Mouse (Mus musculus) c-Kit-negative CD71-positive TER-119-positive erythroid progenitor cells, embryonic 14.5 days (primary cell): ENCODE results near the gene Clpsl2.

ENCODE experiments used
- DNase-seq: peaks from one replicate; pipeline ENCODE4 v3.0.0-alpha.2; 2013; ENCODE audit warnings: low read depth, low spot score

Clpsl2 gene

DNA sequence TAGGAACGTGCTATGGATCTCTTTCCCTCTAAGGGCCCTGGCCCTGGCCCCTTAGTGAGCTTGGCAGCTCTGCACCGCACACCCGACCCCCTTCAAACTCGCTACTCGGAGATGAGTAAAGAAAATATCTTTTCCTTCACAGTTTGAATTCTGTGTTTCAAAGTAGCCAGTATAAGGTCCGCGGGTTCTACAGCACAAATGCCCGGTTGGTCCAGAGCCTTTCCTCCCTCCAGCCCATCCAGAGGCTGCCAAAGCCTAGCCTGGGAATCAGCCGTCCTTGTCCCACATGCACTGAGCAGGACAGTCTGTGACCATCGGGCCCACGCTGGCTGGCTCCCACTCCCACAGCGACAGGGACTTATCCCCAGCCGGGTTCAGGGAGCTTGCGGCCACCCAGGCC lies at the start of gene Clpsl2:
Gene Clpsl2 (plus strand): TSS at position 301 of the 400 bp plus-strand sequence.
- DNase-seq, result no peak

DNA sequence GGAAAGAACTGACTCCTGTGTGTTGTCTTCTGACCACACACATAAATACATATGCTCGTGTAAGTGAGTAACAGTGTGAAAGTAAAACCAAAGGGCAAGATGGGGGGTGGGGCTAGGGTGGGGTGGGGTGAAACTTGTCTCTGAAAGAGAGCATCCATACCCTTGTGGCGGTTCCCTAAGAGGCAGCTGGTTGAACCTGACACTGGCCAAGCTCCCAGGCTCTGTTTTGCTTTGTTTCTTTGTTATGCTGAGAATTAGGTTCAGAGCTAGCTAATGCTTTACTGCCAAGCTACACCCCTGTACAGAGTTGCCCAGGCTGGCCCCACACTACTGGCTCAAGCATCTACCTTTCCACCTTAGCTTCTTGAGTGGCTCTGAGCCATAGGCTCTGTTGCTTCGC lies 48.7 kb upstream of the Clpsl2 start:
- DNase-seq, result no peak

DNA sequence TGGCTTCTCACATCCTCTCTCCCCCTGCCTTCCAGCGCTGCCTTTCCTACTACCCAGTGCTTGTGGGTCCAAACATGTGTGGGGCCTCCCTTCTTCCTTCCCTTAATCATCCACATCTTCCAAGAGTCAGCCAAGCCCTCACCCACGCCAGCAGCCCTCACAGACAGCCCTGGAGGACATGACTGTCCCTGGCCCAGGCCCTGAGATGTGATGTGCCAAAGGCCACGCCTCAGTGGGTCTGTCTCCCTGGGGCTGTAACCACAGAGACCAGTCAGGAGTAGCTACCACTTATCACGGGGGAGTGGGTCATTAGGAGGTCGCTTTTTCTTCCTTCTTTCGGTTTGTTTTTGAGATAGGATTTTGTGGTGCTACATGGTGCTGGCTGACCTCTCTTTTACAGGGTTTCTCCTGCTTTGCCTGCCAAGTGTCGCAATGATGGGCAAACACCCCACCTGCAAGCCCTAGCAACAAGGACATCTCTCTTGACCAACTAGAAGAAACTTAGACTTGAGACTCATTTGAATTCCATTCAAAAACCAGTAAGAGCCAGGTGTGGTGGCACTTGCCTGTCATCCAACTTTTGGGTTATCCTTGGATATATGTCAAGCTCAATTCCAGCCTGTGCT lies 46.9 kb upstream of the Clpsl2 start:
- DNase-seq, result no peak

DNA sequence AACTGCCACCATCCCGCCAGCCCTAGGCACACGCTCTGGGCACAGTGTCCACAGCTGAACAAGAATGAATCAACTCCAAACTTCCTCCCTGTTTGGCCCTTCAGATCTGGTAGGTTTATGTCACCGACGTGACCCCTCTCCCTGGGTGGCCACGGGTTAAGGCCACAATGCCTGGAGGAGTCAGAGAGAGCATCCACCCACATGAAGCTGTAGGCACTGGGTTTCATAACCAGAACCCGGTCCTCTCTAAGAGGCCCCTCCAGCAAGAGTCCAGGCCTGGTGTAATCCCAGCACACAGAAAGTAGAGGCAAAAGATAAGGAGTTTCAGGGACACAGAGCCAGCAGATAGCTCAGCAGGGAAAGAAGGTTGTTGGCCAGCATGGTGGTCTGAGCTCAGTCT lies 45.0 kb upstream of the Clpsl2 start:
- DNase-seq, result no peak

DNA sequence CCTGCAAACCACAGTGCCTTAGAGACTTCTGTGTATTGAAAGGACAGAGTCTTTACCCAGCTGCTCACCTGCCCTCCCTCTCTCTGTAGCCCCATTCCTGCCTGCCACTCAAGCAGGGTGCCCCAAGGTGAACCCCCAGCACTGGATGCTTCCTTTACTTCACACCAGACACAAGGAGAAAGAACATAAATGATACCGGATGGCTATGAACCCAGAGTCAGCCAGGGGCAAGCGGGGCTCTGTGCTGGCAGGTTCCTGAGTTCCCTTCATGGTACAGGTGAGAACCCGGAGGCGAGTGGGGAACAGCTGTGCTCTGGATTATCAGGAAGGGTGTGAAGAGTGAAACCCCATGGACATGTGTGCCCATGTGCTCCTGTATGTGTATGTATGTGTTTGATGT lies 43.6 kb upstream of the Clpsl2 start:
- no peak for DNase-seq

DNA sequence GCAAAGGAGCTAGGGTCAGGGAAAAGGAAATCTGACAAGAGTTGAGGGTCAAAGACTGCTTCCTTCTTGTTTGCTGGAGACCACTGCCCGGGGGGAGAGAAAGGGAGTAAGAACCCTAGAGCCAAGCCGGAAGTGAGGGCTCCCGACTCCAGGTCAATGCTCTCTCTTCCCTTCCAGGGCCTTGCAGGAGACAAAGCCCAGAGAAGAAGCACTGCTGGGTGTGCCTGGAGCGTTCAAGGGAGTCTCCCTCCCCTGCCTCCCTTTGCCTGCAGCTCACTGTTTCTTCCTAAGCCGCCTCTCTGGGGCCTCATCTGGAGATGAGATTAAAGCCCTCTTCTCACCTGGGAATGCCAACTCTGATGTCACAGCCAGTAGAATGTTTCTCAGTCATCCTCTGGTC lies 42.3 kb upstream of the Clpsl2 start:
- no peak for DNase-seq

DNA sequence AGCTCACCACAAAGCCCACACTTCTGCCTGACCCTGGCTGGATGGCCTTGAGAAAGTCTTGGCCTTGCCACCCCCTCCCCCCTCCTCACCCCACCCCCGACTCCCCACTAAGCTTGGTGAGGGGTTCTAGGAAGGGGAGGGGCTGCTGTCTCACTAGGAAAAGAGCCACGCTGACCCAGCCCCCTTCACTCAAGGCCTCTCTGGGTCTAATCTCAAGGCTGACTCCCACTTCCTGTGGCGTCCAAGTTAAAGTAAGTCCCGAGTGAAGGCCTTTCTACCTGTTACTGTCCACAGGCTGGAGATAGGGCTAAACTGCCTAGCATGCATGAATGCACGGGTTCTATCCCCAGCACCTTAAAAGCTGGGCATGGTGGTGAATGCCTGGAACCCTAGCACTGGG lies 41.7 kb upstream of the Clpsl2 start:
- DNase-seq, result no peak

DNA sequence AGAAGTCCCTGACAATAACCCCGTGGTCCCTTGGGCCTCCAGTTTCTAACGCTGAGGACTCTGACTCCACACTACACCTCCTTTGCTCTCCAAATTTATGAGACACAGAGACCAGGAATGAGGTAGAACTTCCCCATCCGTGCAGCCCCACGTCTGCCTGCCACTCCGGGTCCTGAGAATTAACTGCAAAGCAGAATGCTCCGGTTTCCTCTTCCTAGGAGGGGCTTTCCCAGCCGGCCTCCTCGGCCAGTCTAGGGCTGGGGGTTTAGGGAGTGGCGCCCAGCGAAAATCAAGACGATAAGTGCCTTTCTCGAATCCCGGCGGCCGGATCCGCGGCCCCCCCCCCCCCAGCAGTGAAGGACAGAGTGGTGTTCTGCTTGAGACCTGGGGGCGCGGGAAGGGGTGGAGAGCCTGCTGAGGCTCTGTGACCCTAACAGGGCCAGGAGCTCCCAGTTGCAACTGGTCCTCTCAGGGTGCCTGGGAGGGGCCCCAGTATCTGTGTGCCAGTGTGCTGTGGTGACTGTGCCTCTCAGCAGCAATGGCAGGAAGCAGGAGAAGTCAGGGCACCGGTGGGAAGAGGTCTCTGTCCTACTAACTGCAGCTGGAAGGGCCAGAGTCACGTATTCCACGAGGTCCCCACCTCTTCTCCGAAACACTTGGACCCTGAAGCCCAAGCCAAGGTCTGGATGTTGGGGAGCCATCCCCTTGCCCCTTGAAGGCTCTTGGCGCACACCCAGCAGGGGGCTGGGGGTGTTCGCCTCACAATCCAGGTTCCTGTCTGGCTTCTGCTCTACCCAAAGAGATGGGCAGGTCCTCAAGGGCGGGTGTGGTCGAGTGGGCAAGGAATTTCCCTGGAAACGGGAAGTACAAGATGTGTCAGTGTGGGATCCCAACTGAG lies 38.5 kb upstream of the Clpsl2 start:
- DNase-seq, result no peak

DNA sequence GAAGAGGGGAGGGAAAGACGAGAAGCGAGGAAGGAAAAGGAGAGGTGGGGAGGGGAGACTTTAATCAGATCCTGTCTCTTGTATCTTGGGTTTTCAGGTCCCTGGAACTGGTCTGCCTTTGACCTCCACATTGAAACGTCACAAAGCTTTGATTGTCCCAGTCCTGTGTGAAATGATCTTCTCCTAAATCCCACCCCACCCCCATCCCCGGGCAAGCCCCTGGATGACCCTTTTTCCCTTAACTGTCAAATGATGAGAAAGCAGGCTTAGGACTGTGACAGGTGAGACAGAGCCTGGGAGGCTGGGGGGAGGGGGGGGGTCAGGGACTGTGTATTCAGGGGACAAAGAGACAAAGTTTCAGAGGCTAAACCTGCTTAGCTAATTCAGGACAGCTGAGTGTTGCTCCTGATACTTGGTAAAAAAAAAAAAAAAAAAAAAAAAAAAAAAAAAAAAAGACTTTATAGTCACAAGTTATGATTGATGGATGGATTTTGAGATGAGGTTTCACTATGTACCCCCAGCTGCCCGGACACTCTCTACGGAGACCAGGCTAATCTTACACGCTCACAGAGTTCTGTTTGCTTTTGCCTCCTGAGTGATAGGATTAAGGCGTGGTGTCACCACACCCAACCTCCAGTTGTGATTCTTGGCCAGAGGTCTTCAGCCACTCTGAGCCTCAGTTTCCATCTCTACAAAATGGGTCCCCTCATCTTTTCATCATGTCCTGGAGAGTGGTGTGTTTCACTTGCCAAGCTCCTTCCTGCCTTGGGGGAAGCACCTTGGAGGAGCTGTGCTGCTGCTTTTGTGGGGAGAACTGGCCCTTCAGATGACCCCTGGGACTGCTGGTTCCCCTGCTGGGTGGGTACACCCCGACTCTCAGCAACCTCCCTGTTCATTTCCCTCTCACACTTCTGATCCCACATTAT lies 37.3 kb upstream of the Clpsl2 start:
- DNase-seq, result no peak

DNA sequence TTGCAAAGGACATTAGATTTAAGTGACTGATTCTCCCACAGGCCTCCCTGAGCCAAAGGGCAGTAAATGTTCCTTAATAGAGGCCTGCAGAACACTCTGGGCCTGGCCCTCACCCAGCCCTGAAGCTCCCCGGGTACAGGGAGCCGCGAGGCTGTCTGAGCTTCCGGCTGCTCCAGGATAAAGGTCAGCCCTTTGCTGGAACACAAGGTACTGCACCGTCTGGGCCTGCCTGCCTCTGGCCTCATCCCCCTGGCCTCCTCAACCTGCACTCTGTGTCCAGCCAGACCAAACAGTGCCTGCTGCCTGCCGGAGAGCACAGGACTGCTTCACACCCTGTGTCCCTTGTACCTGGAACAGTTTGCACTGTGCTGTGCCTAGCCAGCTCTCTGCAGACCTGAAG lies 36.5 kb upstream of the Clpsl2 start:
- no peak for DNase-seq

DNA sequence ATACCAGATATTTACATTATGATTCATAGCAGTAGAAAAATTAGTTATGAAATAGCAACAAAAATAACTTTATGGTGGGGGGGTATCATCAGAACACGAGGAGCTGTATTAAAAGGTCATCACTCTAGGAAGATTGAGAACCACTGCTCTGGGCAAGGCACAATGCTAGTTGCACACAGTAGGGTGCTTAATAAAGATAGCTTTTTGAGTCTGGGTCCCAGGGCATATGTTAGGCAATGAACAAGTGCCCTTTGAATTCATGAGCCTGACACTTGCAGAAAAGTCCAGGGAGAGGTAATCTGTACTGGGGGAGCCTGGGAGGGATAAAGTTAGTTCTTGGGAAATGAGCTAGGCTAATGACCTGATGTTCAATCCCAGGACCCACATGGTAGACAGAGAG lies 35.9 kb upstream of the Clpsl2 start:
- no peak for DNase-seq

DNA sequence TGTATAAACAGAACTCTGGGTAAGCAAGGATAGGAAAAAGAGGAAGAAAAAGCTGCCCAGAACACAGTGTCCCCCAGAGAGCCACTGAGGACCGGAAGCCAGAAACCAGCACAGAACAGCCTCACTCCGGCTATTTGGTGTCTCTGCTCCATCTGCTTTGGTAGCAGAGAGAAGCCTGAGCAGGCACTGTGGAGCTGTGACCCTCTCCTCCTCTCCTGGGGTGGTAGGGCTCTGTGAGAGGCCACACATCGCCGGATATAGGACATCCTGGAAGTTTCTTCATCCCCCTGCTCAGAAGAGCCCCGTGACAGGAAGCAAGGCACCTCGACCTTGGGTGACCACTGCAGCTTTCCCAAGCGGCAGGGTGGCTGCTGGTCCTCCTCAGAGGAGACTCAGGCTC lies 35.4 kb upstream of the Clpsl2 start:
- no peak for DNase-seq

DNA sequence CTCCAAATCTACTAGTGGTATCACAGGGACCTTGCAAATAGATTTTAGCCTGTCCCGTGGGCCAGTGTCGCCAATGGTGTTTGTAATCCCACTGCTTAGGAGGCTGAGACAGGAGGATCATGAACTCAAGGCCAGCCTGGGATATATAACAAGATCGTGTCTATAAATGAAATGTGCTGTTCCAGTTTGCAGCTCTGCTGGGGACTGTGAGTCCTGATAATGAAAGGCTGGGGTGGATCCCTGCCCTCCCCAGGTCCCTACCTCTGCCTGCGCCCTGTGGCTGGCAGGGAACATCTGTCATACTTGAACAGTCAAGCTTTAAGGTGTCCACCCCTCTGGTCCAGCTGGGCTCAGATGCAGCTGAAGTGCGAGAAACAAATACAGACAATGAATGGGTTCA lies 34.7 kb upstream of the Clpsl2 start:
- no peak for DNase-seq

DNA sequence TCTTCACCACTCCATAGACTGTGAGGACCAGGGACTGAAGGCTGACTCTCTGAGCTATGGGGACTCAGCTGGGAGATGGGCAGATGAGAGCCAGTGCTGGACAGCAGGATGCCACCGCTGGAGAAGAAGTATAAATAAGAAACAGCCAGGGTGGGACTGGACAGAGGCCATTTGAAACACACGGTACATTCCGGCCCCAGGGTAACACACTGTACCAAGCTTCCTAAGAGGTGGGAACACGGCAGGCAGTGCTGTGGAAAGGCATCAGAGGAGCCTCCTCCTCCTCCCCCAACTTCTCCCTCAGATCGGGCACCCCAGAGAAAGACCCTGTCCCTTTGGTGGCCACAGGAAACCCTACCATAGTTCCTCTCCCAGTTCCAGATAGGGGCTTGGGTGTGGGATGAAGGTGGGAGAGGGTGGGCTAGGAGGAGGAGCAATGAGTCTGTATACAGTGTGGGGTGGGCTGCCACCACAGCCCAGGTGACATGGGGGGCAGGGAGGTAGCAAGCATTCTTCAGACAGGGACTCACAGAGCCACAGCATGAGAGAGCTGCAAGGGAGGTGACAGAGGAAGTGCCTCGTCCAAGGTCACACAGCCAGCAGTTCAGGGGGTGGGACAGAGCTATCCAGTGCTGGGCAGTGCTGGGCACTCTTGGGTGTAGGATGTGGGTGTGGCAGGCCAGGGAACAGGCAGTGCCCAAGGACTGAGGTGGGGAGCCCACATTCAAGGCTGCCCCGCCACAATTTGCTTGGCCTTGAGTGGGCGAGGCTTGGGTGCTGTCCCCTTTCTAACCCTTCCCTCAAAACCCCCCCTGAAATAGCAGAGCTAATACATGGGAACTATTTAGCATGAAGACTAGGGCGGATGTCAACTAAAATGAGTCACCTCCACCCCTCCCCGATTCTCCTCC lies 33.5 kb upstream of the Clpsl2 start:
- no peak for DNase-seq

DNA sequence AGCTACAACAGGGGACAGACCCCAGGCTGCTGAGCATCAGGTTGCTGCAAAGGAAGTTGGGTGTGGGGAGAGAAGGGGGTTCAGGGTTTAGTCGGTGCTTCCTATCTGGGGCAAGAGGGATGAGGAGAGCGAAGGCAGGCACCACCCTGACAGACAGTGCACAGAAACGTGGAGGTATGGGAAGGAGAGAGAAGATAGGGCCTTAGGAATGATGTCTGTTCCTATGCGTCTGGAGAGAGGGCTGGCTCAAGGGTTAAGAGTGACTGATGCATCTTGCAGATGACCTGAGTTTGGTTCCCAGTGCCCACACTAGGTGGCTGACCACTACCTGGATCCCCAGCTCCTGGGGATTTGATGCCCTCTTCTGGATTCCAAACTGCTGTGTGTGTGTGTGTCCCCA lies 32.3 kb upstream of the Clpsl2 start:
- DNase-seq, result no peak

DNA sequence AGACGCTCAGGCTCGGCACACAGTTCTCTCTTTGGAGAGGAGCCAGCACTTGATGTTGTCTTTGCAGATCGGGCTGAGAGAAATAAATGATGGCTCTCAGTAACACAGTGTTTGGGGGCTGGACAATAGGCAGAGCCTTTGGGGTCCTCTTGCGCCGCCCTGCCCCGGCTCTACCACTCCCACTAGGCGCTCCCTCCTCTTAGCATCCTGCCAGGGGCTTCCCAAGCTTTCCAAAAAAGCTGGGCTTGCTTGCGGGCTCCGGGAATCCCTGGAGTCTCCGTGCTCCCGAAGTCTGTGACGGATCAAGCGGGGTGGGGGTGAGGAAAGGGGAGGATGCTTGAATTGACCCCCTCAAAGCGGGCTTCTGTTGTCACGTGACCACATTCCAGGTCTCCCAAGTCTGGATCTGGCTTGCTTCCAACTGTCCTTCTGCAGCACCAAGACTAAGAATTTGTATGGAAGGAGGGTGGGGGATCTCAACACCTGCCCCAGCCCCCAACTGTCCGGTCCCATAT lies 31.7 kb upstream of the Clpsl2 start, which contains the start of gene Fkbp5:
Gene Fkbp5 (minus strand): TSS at position 87 of the 515 bp plus-strand sequence.
- no peak for DNase-seq

DNA sequence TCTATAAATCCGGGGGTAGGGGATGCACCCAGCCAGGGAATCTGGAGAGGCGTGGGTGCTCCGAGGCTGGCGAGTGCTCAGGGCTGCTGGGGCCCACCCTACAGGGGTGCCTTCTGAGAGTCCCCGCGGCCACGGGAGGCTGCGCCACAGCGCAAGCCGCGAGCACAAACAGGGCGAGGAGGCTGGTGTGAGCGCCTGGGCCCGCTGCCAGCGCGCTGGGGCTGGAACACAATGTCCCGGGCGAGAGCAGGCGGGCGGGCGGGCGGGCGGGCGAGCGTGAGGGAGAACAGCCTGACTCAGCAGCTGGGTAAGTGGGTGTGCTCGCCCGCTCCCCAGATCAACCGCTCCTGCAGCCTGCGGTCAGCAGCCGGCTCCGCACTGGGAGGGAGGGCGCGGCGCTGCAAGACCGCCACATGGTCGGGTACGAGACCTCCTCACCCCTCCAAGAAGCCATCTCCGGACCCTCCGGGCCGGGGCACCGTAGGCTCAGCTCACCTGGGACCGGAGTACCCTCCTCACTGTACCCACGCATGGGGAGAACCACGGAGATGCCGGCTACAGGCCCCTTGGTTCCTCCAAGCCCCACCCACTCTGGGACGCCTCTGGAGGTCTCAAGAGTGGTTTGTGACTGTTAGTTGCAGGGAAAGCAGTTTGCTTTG lies 31.1 kb upstream of the Clpsl2 start:
- DNase-seq, result no peak

DNA sequence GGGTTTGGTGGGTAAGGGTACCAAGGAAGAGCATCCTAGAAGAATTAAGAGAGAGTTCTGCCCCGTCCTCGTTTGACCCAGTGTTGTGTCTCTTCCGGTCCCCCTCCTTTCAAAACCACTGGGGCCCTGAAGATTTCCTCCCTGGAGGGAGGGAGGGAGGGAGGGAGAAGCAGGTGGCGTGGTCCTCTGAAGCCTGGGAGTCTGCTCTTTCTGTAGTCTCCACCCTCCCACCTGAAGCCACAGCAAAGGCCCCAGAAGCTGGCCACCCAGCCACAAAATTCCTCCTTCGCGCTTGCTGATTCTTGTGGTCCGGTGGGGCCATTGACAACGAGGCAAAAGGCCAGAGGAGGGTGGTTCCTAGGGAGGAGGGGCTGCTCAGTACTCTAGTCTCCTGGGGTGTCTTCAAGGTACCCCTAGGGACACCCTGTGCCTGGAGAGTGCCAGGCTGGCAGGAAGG lies 30.6 kb upstream of the Clpsl2 start:
- no peak for DNase-seq

DNA sequence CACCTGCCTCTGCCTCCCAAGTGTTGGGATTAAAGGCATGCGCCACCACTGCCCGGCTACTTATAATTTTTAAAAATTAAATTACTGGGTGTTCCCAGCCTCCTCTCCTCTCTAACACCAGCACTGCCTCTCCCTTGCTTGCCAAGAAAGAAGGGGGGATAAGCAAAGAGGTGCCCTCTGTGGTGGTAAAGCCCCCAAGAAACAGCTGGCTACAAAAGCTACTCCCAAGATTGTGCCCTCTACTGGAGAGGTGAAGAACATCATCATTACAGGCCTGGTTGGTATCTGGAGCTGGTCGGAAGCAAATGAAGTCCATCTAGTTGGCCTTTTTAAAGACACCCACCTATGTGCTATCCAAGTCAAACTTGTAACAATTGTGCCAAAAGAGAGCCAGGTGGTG lies 29.4 kb upstream of the Clpsl2 start:
- no peak for DNase-seq

DNA sequence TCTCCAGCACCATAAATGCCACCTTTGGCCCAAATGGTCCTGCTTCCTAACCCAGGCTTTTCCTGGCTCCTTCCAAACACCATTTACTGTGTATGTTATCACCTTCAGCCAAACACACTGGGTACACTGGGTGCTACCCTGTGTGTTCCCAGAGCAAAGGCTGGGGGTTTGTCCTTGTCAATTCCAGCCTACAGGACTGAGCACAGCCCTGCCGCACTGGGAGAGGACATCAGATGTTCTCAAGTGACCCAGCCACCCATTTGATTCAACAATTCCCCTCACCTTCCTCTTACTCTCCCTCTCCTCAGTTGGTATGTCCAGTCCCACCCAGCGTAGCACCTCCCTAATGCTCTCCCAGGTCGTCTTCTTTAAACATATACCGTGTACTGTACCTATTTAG lies 28.6 kb upstream of the Clpsl2 start:
- no peak for DNase-seq
